Mouse (Mus musculus) ES-Bruce4 (cell line): ENCODE measurements around the gene Mycbp.

ENCODE experiments used
- CTCF ChIP-seq: IDR thresholded peaks from one replicate; pipeline ENCODE4 v1.8.1; 2011; ENCODE audit warnings: low read depth, low read length
- EP300 ChIP-seq: IDR thresholded peaks from 2 replicates; pipeline ENCODE4 v1.6.1; 2011; ENCODE audit warnings: low read depth, low read length; ENCODE audit not compliant: insufficient read depth

- TF ChIP-seq CTCF (no peak), EP300 (no peak)
These were observed 29.7 kb downstream of the Mycbp start for GRCm38 (mm10) chr4:123934306-123934705.
